Mouse (Mus musculus): Measurements from ENCODE around the gene Dennd1a.

The Dennd1a gene

DNA sequence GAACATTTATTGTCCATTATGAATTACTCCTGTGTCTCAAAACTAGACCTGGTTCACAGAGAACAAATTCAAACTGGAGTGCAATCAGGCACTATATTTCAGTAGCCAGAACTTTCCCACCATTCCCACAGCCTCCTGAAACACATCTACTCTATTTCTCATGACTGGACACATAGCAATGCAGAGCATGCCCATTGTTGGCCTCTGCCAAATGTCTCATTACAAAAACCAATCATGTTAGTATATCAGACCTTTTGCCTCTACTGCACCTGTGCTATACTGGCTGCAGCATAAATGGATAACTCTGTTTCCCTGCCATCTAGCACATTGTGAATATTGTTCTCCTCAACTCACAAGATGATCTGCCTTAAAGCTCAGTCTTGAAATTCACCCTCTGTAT lies 238.2 kb downstream of the Dennd1a start:
- no peak for DNase-seq (ENCODE audit: low spot score in 2 of 2)

DNA sequence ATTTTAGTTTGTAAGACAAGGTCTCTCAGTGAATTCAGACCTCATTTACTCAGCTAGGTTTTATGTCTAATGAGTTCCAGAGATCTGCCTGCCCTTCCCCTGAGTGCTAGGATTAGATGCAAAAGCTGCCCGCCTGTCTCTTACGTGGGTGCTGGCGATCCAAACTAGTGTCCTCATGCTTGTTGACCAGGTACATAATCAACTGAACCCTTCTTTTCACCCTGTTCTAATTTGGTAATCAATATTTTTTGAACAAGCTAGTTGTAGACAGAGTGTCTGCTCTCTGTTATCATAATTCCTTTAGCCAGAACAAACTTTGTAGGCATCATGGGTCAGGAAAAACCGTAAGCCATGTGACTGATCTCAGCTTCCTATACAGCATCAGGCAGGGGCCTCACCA lies 241.9 kb downstream of the Dennd1a start:
- no peak for DNase-seq (ENCODE audit: low spot score in 2 of 2)

DNA sequence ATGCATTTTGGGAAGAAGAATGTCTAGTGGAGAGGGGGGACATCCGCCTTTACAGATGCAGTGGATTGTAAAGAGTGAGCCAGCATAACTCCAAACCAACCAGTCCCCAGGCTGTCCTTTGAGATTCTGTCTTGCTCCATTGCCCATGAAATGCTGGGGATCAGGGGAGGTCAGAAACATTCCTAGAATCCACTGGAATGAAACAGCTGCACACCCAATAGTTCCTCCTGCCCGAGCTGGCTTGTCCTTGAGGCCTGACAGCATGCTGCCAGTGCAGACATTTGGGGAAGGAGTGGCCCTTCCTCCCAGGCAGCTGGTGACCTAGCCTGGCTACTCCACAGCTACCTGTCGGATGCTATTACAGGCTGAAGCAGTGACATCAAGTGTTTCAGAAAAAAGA lies 246.3 kb downstream of the Dennd1a start:
- DNase-seq (ENCODE audit: low spot score in 2 of 2): no peak

DNA sequence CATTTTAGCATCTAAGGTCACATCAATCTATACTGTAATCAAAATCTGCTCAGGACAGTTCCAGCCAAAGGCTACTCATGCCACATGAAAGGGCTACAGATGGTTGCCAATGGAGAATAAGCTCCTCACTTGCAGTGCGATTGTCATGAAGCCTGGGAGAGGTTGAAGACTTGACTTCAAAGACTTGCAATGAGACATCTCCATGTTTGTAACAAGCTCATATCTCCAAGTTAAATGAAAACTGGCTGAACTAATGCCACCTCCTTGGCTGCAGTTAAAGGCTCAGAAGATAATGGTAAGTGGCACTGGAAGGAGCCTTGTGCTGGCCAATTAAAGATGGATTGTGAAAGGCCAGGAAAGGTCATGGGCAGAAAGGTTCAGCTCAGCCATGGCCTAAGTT lies 247.6 kb downstream of the Dennd1a start:
- DNase-seq (ENCODE audit: low spot score in 2 of 2): no peak

DNA sequence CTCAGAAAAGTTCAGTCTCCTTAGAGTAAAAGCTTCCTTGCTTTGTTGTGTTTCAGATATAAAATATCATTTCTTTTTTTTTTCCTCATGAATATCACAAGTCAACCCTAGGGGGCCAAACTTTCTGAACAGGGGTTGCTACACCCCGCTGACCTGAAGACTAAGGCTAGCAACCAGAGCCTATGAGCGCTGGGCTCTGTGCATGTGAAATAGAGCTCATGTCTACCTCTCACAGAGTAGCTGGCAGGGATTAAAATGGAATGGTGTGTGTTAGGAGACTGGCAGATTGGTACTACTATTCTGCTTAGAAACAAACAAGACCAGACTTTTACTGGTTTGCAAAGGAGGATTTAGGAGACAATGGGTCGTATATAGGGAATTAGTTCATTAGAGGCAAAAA lies 258.9 kb downstream of the Dennd1a start:
- DNase-seq (ENCODE audit: low spot score in 2 of 2): no peak

DNA sequence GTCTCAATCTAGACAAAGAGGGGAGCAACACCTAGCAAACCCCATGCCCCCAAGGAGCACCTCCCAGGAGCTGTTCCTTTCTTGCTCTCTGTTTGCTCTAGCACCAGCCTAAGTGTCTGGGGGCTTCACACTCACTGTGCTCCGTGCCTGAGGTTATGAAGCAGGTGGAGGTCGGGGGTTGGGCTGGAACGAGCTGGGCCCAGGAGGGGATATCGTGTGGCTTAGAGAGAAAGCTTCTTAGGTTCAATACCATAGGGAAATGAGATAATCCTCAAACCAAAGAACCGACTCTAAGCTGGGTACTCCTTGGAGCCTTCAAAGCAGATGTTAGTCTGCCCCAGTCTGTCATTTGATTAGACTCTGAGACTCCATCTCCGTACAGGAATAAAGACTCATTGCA lies 261.6 kb downstream of the Dennd1a start:
- DNase-seq (ENCODE audit: low spot score in 2 of 2): no peak

DNA sequence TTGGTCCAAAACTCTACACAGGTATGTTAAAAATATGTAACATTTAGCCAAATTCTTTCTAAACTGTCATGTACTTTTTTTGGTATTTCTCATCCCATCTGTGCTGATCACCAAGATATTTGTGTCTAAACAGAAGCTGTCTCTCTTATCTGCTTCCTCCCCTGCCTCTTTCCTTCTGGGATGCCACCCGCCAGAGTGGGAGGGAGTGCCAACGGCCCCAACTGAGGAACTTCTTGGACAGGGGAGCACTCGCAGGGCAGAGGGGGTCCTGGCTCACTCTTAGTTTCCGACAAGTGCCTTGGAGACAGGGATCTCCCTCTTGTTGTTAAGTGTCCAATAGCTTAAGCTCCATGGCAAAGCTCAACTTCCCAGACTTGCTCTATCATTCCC lies 263.5 kb downstream of the Dennd1a start:
- DNase-seq (ENCODE audit: low spot score in 2 of 2): peak in 1 of 2 experiments; percentile 15

DNA sequence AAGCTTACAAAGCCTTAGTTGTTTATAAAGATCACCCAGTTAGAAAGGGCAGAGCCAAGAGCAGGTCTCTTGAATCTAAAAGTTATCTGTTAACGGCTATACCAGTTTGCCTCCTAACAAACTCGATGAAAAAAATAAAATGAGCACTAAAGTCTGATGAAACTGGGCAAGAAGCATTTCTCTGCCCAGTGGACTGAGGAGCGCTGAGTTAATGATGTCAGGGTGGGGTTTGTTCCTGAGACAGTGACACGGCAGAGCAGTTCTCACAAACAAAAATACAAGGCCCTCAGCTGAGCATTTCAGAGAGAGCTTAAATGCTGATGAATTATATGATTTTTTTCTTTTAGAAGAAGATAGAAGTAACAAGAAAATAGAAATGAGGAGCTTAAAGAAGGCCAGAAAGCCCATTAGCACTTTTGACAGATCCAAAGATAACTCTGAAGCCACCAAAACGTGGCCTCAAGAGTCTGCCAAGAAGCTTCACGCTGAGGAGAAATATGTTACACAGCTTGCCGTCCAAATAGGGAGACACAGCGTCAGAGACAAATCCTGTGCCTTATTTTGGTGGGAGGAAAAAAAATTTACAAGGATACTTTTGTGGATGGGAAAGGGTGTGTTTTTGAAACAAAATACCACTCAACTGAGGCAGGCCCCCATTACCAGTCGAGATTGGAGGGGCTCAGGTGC lies 264.0 kb downstream of the Dennd1a start:
- peak in 1 of 2 experiments; percentile 38 for DNase-seq (ENCODE audit: low spot score in 2 of 2)

DNA sequence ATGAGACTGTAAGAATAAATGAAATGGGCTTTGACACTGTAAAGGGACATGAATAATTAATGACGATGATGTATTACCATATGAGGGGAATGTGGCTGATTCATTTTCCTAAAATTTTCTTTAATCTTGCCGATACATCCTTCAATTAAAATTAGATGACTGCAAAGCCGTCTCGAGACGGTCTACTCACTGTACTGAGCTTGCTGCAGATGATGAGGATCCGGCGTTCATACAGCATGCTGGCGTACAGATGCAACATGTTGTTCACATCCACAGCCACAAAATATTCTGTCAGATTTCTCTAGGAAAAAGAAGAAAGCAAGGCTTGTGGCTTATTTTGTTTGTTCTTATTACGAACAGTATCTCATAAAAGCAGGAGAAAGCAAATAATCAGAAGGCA lies 266.0 kb downstream of the Dennd1a start:
- no peak for DNase-seq (ENCODE audit: low spot score in 2 of 2)

DNA sequence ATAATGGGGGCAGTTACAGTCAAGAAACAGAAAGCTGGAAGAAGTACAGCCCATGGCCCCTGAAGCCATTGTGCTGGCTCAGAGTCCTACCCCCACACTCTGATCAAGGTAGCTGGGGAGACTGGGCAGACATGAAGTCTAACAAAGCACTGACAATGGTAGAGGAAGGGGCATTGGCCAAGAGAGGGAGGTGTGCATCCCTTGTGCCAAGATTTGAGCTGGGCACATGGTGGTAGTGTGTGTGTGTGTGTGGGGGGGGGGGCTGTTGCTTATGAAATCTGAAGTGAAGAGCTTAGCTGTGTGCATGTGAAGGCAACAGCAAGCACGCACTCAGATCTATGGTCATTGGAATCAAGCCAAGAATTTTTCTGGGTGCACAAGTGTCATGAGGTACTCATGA lies 272.5 kb downstream of the Dennd1a start:
- no peak for DNase-seq (ENCODE audit: low spot score in 2 of 2)

DNA sequence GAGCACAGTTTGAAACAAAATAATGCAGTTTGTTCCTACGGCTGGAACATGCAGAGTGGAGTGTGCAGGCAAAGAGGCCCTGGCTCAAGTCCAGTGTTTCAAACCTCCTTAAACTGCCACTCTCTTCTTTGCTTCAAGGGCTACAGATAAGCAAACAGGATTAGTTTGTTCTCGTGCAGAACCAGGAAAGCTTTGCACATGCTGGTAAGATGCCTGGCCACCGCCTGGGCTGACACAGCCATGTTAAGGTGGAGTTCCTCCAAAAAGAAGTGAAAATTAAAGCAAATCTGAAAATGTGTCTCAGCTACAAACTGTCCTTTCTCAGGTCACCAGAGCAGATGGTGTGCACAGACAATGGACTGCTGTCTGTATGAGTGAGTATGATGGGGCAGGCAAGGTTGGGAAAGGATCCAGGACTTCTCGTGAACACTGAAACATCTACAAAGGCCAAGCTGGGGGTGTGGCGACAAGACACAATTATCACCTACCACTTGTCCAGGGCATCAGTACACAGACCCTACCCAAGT lies 273.3 kb downstream of the Dennd1a start:
- DNase-seq (ENCODE audit: low spot score in 2 of 2): peak in 1 of 2 experiments; percentile 50

DNA sequence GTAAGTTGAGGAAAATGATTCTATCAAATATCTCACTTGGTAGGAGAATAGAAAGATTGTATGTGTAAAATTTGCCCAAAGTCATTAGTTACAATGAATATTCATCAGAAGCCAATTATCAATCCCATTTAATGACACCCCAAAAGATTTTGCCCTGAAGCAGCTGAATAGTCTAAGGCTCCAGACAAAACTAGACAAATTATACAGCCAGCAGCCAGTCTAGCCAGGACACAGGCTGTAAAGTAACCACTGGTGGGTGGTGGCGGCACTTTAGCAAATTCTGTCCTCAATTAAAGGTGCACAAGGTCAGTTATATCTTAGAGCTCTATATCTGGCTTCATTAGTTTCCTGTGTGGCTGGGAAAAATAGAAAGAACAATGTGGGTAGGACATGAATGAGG lies 280.0 kb downstream of the Dennd1a start:
- DNase-seq (ENCODE audit: low spot score in 2 of 2): no peak

DNA sequence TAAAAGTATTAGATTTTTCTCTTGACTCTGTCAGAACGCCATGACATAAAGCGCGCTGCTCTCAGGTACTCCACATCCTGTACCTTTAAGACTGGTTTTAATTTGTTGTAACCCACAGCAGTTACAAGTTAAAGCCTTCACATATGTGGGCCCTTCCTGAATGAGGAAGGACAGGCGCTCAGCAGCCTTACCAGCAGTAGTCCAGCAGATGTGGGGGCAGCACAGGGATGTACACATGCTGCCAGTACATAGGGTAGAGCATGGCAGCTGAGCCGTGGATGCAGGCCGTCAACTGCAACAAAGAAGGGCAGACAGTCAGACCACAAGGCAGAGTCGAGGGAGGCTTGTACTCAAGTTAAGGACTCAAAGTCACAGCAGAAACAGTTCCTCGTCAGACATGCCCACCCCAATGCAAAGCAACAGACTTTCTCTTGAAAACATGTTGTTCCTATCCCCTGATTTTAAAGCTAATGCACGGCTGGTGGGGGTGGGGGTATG lies 284.0 kb downstream of the Dennd1a start:
- no peak for DNase-seq (ENCODE audit: low spot score in 2 of 2)

DNA sequence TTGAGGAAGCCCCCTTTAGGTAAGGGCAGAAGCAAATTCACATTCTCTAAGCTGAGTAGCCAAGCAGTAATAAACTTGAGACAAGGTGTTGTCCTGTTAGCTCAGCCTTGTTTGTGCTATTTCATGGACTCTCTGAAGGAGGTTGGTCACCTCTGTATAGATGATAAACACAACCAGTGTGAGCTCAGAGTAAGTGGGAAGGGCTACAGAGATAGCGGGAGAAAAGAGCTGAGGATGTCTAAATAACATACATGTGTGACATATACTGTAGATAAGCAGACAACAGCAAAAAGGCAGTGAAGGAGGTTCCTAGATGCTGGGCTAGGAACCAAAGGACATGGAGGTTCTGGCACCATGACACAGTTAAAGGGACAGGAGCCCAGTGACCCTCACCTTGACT lies 286.2 kb downstream of the Dennd1a start:
- no peak for DNase-seq (ENCODE audit: low spot score in 2 of 2)

DNA sequence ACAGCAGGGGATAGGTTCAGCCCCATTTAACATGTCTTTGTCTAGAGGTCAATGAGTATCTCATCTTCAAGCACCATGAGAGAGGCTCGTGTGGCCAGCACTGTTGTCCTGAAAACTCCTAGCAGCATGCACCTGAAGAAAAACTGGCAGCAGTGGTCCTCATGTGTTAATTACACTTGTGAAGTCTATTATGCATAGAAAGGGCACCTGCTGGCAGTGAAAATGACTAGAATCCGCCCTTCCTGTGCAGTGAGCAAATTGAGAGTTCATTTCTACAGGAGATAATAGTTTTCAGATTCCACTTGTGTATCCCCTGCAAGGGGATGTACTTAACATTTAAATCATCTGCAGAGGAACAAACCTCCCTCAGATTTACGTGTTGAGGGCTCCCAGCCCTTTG lies 289.2 kb downstream of the Dennd1a start:
- DNase-seq (ENCODE audit: low spot score in 2 of 2): no peak

DNA sequence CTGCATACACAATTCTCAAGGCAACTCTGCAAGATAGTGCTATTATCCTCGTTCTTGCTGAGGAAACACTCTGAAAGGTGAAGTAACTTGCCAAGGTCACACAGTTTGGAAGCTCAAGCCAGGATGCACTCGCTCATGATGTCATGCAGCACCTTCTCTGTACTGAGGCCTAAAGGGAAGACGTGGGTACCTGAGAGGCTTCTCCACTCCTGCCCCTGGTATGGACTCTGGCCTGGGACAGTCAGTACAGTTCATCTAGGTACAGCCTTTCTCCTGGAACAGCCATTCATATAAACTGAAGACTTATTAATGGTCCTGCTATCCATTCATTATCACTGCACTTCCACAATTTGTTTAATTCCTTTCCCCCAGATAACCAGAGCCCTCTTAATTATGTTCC lies 298.1 kb downstream of the Dennd1a start:
- no peak for DNase-seq (ENCODE audit: low spot score in 2 of 2)

DNA sequence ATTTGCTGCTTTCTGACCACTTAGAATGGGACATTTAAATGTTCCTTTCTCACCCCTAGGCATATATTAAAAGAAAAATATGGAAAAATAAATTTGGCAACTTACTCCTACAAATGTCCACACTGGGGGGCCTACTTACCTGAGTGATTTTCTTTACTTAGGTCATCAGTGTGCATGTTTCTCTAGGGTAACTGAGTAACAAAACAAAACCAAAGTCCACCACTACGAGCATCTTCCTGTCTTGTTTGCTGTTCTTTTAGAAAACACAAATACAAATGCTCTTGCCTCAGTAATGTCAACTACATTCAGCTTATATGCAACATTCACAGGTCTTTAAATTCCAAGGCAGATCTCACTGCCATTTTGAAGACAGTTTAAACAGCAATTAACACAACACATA lies 298.9 kb downstream of the Dennd1a start:
- DNase-seq (ENCODE audit: low spot score in 2 of 2): no peak

DNA sequence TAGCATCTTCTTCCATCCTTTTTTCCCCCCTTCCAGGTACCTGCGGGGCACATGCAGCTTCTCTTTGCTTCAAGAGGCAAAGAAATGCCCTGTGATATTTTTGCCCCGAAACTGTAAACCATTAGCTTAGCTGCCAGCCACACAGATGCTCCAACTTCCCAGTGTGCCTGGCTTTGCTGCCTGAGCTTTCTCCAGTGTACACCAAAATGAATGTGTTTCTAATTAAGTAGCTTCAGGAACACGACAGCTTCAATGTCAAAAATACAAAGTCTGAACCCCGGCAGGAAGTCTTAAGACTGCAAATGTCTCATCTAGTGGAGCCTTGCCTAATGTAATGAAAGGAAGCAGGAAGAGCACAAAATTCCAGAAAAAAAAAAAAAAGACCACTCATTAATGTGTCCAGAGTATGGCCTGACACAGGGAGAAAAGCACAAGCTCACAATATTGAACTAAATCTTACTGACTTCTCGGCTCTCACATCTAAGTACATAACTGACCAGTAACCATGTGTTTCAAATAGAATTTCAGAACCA lies 301.4 kb downstream of the Dennd1a start:
- no peak for DNase-seq (ENCODE audit: low spot score in 2 of 2)

DNA sequence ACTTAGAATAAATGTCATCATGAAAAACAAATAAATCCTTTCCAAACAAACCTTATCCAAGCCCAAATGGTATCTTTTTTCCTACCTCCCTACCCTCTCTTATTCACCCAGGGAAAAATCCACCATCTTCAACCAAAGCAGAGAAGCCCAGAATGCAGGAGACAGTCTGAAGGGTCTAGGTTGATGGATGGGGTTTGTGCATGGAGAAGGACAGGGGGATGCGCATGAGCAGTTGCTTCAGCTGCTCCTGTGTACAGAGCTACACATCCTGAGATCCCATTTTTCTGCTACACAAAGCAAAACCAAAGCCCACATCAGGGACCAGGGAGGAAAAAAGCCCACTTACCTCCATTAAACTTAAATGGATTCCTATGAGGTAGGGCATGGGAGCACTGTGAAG lies 304.5 kb downstream of the Dennd1a start:
- no peak for DNase-seq (ENCODE audit: low spot score in 2 of 2)

DNA sequence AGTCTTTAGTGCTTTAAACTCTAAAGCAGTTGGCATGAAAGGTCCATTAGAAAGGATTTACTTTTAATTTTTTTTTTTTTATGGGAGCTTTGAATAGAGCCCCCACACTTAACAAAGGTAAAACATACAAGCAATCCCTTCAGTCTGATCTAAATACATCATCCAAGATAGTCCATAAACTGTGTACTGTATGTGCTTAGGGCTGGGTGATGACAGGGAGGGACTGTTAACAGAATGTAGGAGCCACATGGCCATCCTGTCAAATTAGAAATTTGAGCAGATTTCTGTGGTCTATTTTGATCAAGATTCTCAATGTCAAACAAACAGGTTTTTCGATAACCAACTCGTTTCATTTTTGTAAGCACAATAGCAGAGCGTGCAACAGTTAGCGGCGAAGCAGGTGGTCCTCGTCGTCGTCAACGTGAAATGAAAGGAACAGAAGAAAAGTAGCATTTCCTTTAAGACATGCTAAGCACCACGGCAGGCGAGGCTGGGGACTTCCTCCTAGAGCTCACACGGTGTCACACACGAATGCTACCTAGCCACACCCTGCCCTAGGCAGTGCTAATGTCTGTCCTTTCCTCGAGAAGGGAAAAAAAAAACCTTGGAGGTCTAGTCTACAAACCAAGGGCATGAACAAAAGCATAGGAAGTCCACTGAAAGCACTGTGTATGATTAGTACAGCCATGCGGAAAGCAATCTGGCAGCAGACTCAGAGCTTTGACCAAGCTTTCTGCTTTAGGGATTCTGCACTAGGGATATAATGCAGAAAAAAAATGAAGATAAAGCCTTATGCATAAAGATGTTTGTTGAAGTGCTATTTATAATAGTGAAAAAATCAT lies 305.4 kb downstream of the Dennd1a start:
- no peak for DNase-seq (ENCODE audit: low spot score in 2 of 2)

DNA sequence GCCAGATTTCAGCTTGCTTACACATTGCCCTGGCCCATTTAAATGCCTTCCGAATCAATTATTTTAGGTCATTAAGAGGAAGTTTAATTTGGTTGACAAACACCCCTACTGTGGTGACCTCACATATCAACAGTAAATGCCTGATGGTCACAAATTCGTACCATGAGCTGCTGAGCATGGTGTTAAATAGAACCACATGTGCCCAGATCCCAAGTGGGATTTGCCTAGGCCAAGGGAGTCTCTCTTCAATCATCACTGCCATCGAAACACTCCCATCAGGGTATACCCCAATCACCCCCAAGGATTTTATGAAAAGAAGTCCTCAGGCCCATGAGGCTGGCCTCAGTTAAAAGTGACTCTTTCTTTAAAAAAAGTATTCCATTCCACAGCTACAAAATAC lies 313.0 kb downstream of the Dennd1a start:
- no peak for DNase-seq (ENCODE audit: low spot score in 2 of 2)

DNA sequence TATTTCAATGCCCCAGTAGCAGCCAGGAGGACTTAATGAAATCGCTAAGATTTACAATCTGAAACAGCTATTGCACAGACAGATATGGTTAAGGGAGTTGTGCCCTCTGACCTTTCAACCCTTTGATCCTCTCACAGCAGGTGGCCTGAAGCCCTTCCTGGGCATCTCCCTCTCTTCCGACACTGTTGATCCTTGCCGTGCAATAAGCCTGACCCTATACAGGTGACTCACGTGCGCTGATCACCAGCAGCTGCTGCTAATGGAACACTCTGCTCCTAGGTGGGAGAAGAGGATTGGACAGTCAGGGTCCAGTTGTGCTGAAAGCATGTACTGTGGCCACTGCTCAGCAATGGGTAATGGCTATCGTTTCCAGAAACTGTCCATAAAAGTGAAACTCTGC lies 314.6 kb downstream of the Dennd1a start:
- DNase-seq (ENCODE audit: low spot score in 2 of 2): no peak

DNA sequence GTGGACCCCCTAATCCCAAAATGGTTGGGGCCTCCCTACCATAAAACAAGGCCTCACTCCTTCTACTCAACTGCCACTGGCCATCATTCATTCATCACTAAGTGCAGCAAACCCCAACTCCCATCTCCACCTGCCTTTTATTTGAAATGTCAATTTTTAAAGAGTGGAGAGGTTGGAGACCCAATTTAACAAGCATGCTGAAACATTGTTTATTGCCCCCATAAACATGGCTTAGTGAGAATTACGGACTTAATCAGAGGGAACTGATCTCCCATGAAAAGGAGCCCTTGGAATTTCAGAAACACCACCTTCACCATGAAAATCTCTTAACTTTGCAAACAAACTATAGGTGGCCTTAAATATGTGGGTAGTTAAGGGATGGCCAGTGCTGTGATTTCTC lies 315.5 kb downstream of the Dennd1a start:
- no peak for DNase-seq (ENCODE audit: low spot score in 2 of 2)
